Mouse (Mus musculus) thymus, adult 18-20 months (tissue): ENCODE results near the gene Neurl1b.

ENCODE experiments used
- DNase-seq, 2 experiments: peaks; one replicate each; pipeline ENCODE4 v3.0.0; 2022; ENCODE audit warnings: mixed read lengths in 2 of 2

The Neurl1b gene

DNA sequence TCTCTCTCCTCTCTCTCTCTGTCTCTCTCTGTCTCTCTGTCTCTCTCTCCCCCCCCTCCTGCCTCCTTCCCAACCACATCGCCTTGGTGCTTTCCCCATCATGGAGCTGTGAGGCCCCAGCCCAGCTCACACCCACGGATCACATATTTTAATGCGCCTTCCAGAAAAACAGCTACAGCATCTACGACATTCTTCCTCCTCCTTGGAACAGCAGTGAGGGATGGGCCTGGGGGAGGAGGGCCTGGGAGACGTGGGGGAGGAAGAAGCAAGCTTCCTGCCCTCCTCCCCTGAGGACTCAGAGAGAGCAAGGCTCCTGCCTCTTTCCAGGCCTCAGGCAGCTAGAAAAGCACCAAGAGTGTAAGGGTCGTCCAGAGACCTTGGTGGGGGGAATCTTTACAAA lies 17.3 kb upstream of the Neurl1b start:
- DNase-seq = no peak

DNA sequence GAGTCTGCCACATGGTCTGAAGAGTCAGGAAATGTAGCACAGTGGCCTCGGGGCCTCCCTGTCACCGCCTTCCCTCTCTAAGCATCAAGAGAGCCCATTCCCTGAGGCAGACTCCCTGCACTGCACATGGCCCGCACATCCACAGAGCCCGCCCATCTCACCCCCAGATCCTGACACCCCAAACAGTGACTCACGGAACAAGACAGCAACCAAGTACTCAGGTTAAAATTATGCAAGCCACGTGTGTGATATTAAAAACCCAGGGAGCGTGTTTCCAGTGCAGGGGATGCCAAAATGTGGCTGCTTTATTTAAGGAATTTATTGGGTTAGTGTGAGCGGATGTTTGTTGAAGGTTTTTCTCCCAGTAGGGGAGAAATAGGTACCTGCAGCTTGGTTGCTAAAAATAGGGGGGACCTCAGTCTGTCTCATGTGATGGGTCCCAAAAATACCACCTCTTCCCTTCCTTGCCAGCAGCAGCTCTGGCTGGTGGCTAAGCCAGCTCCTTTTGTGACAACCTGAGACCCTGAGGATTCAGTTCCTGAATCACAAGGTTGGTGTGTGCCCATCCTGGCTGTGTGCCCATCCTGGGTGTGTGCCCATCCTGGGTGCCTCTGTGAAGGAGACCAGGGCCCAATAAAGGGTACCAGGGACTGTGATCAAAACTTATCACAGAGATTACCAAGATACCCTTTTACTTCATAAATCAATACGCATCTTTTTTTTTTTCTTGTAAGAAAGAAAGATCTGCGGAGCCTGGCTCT lies 9.1 kb upstream of the Neurl1b start:
- no peak for DNase-seq

DNA sequence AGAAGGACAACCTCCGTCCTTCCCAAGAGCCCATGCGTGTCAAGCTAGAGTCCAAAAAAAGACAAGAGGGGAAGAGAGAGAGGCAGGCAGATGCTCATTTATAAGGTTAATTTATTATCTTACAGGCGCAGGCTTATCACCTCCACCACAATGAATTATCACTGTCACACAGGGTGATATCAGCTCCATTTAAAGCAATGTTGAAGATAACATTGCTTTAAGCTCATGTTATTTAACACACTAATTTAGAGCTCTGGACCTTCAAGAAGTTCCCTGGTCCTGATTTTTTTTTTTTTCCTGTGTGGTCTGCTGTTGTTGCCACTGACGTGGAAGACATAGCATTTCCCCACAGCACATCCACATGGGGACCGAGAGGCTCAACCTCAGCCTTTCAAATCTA lies 1.7 kb upstream of the Neurl1b start:
- DNase-seq = no peak

DNA sequence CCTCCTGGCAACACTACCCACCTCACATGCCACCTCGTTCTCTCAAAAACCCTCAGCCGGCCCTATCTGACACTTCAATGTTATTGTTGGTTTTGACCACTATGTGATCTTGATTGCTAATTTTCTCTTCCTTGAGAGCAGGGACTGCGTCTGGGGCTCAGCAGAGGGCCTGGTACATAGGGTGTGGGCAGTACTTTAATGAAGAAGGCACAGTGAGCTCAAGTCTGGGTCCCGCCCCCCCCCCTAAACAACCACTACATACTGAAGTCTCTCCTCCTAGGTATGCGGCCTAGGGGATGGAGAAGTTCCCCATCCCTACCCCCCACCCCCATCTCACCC lies 476 bp upstream of the Neurl1b start:
- DNase-seq = no peak

DNA sequence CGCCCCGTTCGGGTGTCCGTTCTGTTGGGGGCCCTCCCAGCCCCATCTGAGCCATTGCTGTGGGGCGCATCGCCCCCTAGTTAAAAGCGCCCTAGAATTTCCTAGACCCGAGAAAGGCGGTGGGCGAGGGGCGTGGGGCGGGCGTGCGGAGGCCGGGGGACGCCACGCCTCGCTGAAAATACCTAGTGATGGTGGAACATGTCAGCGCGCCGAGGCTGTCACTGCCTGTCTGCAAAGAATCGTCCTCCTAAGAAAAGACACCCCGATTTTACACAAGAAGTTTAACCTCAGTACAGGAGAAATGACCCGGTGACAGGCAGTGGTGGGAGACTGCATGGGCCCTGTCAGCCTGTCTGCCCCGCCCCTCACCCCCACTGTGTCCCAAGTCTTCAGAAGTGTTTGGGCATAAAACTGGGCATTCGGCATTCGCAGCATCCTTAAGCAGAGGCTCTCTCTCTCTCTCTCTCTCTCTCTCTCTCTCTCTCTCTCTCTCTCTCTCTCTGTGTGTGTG lies 781 bp downstream of the Neurl1b start:
- DNase-seq = no peak

DNA sequence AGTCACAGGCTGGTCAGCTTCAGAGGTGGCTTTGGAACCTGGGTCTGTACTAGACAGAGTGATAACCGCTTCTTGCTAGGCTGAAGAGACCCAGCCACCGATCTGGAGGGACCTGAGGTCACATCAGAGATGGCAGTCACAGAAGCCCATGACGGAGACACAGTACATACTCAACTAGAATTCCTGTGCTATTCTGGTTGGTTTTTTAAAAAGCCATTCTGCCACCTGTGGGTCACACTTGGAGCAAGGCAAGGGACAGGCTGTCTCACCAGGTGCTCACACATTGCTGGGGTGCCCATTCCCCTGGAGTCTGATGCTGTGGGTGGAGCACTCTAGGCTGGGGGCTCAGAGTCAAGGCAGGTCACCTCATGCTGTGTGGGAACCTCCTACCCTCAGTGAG lies 1.5 kb downstream of the Neurl1b start:
- no peak for DNase-seq

DNA sequence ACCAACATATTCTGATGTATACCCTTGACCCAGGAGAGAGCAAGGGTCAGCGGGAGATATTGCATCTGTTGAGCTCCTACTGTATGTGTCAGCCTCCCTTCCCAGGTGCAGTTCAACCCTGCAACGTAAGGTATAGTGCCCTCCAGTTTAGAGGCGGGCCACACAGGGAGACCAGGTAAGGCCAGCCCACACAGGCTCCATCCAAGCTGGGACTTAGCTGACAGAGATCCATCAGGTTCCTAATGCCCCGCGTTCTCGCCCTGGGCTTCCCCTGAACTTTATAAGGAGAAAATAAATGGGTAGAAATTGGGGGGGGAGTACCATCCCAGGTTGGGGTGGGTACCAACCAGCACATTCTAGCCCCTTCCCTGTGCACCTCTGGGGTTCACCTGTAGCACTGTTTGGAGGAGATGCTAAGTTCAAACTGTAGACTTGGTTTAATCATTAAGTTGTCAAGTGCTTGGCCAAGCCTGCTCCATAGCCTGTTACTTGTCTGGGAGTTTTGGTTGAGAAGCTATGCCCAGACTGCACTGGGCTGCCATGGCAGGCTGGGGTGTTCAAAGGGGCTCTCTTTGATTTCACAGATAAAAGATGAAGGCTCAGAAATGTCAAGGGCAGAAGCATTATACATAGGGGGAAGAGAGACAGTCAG lies 3.3 kb downstream of the Neurl1b start:
- DNase-seq = no peak

DNA sequence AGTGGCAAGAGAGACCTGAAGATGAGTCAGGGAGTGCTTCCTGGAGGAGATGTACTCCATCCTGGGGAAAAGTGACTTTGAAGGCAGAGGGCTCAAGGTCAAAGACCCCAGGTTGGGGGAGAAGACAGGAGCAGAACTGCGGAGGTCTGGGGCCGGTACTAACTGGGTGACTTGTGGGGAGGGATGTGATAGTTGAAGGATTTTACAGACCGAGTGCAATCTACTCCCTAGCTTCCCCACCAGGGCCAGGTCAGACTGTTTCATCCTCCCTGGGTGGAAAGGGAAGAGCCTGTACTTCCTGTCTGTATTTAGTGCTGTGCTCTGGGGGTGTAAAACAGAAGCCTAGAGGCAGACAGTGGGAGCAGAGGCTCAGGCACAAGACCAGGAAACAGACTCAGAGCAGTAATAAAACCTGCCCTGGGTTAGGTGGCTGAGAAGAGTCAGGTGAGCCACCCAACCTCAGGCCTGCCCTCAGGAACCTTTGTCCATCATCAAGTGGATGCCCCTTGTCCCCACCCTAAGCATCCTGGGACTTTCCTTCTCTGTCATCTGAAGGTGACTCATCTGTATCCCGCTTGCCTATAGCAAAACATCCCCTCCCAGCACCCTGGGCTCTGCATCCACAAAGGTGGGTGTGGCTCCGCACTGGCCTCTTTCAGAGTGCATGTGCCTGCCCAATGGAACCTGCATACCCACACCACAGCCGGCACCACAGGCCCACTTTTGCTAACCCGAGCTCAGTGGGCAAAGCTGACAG lies 6.0 kb downstream of the Neurl1b start:
- no peak for DNase-seq

DNA sequence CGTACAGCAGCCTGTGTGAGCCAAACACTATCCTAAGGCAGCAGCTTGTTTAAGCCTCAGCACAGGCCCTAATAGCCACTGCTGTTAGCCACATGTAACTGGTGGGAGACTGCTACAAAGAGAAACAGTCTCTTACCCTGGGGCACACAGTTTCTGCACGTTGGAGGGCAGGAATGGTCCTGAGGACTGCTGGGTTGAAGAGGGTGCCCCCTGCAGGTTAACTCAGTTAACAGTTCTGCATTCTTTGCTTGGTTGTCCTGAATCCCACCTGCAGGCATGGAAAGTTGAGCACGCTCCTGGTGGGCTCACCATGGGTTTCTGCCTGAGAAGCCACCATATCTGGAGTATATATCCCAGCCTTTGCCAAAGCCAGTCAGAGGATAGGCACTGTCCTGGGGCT lies 6.9 kb downstream of the Neurl1b start:
- DNase-seq = no peak

DNA sequence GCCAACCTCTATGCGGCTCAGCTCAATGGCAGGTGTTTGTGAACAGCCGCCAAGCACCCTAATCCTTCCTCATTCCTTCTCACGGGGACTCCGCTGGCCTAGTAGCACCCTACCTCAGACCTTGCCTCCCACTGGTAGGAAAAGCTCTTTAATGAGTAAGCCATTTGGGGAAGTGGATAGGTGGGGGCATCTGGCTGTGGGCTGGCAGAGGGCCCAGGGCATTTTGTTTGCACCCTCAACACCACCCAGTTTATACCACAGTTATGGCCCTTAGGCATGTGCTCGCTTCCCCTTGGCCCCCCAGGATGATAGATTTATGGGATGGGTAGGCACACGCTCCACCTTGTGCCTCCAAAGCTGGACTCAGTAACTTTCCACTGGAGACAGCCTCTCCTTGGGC lies 7.8 kb downstream of the Neurl1b start:
- DNase-seq = no peak

DNA sequence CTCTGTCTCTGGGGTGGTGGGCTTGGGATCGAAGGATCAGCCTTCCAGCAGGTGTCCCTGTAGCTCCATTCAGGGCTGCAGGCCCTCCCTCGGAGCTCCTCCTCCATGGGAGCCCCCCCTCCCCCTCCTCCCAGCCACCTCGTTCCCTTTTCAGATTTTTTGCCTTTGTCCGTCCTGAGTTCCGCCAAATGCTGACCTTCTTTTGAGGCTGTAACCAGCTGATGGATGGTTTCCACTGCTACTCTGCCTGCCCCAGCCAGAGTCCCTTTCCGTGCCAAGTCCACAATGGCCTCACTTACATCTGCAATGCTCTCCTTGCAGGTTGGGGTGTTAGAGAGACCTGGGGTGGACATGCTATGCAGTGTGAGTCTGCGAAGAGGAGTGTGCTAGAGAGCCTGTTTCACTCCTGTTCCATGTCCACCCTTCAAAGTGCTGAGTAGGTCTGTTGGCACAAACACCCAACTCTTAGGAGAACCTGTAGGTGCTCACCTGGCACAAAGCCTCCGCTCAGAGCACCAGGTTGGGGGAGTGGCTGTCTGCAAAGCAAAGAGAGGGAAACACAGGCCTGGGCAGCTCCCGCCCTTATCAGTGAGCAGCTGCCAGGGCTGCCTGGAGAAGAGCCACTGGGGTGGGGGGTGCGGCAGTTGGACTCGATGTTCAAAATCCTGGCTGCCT lies 9.5 kb downstream of the Neurl1b start:
- no peak for DNase-seq

DNA sequence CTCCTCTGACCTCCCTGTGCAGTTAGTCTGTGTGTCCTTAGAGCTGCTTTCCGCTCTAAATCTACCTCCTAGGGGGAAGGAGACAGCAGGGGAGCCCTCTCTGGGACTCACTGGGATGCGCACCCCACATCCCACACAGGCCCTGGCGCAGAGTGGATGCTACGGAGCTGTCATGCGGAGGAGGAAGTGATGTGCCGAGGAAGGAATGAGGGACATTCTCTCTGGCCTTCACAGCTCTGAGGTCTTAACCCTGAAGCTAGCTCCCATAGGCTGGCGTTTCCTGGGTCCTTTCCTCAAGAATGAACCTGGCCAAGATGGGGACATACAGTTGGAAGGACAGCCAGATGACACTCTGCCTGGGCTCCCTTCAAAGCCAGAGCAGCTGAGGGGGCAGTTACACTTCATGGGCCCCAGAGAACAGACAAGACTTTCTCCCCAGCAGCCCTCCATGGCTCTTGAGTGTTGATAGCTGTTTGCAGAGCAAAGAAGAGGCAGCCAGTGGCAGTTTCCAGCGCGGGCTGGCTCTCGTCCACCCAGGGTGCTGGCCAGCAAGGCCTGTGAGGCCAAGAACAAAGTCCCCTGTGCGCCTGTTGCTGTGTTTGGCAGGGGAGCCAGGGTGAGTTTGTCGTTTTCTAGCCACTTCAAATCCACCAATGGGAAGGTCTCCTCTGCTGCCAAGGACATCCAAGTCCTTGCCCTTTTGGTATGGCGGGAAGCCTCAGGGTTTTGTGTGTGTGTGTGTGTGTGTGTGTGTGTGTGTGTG lies 10.5 kb downstream of the Neurl1b start:
- no peak for DNase-seq

DNA sequence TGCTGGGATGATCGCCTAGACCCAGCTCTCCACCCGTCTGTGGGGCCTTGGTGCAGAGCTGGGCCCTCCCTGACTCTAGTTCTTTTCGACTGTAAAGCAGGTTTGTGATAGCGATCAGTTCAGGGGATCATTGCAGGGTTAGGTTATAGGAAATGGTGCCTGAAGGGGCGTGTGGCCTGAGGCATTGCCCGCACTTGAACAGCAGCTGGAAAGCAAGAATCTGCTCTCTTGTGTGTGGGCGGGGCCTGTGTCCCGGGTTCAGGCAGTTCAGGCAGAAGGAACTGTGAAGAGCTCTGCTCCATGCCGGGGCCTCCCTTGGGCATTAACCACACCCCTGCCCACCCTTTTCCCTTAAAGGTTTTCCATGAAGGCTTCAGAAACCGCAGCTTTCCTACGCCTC lies 18.7 kb downstream of the Neurl1b start:
- no peak for DNase-seq

DNA sequence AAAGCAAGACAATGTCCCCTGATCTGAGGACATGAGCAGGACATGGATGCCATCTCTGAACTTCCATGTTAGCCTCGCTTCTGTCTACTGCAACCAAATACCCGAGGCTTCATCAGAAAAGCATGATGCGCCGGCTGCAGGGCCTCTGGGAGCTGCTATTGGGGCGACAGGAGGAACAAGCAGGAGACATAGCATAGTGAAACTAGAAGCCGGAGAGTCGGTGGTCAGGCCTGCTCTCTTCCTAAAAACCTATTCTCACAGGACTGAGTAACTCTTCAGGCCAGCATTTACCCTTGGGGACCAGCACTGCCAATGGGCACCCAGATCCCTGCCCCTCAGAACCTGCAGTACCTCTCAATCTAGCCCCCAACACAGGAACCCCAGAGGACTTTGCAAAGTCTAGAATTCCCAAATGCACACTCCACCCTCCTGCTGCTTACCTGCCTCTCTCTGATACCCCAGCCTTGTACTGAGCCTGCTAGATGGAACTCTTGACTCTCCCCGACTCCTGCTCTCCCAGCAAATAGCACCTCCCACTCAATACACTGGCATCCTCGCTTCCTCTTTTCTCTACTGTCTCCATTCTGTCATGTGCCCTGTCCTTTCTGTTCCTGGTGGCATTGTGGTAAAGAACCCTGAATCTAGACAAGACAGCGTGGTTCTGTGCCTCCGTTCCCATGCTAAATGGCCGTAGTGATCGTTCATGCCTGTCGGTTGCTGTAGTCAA lies 22.6 kb downstream of the Neurl1b start:
- DNase-seq = no peak

DNA sequence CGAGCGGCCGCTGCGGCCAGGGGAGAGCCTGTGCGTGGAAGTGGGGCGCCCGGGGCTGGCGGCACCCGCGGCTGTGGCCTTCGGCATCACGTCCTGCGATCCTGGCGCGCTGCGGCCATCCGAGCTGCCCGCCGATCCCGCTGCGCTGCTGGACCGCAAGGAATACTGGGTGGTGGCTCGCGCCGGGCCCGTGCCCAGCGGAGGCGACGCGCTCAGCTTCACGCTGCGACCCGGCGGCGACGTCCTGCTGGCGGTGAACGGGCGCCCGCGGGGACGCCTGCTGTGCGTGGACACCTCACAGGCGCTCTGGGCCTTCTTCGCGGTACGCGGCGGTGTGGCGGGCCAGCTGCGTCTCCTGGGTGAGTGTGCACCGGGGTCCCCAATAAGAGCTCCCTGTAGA lies 24.4 kb downstream of the Neurl1b start:
- no peak for DNase-seq

DNA sequence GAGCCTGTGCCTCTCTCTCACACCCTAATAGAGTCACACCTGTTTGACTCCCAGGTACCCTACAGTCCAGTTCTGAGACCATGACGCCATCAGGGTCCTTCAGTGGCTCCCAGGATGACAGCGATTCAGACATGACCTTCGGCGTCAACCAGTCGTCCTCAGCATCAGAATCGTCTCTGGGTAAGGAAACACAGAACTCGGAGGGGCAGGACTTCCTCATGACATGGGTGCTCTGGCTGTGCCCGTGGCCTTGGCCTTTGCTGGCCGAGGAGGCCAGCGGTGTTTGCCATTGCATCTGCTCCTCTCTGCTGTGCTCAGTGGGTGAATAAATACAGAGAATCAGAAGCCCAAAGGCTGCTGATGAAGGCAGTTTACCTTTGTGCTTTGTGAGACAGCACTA lies 26.4 kb downstream of the Neurl1b start:
- DNase-seq = no peak

DNA sequence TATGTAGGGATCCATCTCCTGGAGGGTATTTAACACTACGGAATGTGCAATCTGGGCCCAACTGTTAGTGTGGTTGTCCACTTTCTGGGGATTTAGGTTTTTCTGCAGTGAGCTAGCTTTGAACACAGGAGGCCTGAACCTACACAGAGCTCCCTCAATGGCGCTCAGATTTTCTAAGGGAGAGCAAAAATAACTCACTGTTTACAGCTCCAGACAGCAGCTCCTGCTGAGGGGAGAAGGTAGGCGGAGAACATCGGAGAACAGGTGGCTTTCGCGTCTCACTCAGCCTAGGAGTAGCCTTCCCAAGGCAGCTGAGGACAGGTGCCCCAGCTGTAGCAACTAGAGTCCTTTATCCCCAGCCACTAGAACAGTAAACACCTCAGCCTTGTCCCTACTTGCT lies 27.6 kb downstream of the Neurl1b start:
- DNase-seq = no peak

DNA sequence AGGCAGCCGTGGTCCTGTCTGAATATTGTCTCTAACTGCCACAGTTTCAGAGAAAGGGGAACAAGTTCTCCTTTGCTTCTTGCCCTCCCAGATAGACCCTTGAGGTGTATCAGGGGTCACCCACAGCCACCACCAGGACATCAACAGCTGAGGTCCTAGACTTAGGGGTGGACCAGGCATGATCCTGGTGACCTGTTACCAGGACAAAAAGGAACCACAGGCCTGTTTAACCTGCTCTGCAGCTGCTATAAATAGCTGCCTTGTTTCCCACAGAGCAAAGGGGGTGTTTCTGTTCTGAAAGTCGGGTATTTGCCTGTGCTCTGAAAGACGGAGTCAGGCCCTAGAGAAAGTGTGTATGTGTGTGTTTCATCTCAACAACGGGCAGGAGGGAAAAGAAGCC lies 29.2 kb downstream of the Neurl1b start:
- DNase-seq = no peak

DNA sequence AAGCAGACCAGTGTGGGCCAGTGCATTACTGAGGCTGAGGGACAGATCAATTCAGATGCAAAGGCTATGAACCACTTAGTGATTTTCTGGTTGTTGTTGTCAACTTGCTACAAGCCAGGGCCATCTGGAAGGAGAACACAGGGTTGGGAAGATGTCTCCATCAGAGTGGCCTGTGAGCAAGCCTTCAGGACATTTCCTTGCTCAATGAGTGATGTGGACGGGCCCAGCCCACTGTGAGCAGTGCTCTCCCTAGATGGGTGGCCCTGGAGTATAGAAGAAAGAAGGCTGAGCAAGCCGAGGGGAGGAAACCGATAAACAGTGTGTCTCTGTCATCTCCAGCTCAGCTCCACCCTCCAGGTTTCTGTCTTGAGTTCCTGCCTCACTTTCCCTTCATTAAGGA lies 34.8 kb downstream of the Neurl1b start:
- no peak for DNase-seq

DNA sequence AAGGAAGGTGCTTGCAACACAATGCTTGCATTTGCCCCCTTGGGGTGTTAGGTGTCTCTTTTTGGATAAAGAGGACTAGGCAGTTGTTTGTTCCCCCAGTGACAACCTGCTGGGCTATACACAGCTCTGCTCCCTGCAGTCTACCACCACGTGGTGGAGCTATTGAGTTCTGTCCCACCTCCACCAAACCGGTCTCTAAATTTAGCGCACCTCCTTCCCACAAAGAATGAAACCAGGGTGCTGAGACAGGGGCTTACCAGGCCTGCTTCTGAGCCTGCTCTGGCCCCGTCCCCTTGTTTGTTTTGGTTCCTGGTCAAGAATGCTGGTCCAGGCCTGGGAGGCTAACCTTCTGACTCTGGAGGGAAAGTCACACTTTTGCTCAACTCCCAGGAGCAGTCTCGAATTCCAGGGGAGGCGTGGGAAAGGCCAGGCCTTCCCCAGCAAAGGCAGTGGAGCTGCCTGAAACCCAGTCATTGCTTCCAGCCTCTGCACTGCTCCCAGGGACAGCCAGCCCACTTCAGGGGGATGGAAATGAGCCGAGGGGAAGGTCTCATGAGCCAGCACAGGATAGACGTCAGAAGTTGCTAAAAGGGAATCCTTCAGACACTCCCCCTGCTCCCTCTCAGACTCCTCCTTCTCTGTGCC lies 37.1 kb downstream of the Neurl1b start:
- DNase-seq = peak; percentile 28

DNA sequence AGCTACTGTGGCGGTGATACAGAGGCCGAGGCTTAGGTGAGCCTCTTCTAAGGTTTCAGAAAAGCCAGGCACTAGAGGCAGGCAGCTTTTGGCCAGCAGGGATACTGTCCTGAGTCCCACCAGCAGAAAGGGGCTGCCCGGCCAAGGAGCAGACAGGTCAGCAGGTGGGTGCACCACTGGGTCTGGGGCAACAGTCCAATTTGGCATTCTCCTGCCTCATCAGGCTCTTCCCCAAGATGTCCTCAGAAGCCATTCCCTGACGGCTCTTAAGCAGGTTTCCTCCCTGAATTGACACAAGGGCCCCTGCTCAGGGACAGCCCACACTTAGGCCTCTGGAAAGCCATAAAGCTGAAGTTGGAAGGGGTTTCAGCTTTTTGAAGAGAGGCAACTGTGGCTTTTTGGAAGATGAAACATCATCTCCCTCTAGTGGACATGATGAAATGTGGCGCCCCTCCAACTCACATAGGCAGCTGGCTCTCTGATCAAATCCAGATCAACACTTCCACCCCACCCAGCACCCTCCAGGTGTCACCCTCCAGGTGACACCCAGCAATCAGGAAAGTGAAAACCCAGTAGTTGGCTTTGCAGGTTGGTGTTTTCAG lies 37.8 kb downstream of the Neurl1b start:
- peak in 1 of 2 experiments; percentile 16 for DNase-seq
